Mouse (Mus musculus) ES-E14 (cell line): Measurements from ENCODE around the gene Mfsd7a.

Experiments used
- MAFK ChIP-seq: IDR thresholded peaks from 2 replicates; pipeline ENCODE4 v1.6.1; 2014; ENCODE audit warnings: mild to moderate bottlenecking, low read depth, low read length, inconsistent platforms; ENCODE audit not compliant: insufficient read depth
- ZC3H11A ChIP-seq: IDR thresholded peaks from 2 replicates; pipeline ENCODE4 v1.6.1; 2012; ENCODE audit warnings: low read depth, mild to moderate bottlenecking, inconsistent platforms, low read length, borderline replicate concordance
- ZNF384 ChIP-seq: IDR thresholded peaks from 2 replicates; pipeline ENCODE4 v1.6.1; 2012; ENCODE audit warnings: low read depth, low read length, inconsistent platforms

- TF ChIP-seq ZNF384: no peak
- no peak for TF ChIP-seq ZC3H11A
- no peak for TF ChIP-seq MAFK
Observed at GRCm38 (mm10) chr5:108469617-108470016, 20.9 kb upstream of the Mfsd7a start.
